Mouse (Mus musculus): ENCODE data around the gene Apbb1. TPM values are rescaled to one million over a fixed set of nuclear protein-coding genes. Genes with fewer than 3 reads are reported as not detected.

The Apbb1 gene
- 35.3 and 39.9 TPM in 2 replicates for polyA plus RNA-seq (2012; rRNA removed)

DNA sequence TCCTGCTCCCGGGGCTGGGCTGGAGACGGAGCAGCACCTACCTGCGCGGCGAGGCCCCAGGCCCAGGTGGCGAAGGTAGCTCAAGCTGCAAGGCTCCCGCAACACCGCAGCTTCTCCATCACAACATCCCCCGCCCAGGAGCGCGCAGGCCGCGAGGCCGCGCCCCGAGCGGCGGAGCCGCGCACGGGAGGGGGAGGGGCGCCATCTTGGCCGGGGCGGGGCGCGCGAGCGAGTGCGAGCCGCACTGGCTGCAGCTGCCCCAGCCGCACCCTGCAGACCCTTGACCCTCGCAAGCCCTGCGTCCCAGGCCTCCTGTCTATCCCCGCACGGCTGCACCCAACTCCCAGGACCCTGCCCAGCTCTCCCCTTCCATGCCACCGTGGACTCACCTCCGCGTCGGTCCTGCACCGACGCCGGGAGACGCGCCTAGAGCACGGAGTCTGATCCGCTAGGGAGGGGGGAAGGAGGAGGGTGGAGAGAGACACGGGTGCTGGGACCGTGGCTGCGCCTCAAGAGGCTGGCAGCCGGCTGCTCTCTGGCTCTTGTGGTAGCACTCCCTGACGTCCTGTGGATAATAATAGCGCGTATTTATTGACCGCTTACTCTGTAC, at the start of gene Apbb1:
TSS of gene Apbb1 (minus strand) at position 560 of the 610 bp plus-strand sequence.

GRCm38 (mm10) chr7:105554212-105554942, 27.1 kb downstream of the Apbb1 start, which contains the start of gene Smpd1:
Smpd1 (plus strand) TSS chr7:105554360.

Other genes with a start within 250 kb of the Apbb1 start
- not detected in 2 replicates for gene Olfr690, start 247.5 kb downstream of the Apbb1 start, polyA plus RNA-seq (2012; rRNA removed)
- gene Olfr691, start 239.4 kb downstream of the Apbb1 start, polyA plus RNA-seq (2012; rRNA removed): not detected in 2 replicates
- gene Olfr692, start 213.4 kb downstream of the Apbb1 start, polyA plus RNA-seq (2012; rRNA removed): not detected in 2 replicates
- gene Gm5901, start 206.6 kb downstream of the Apbb1 start, polyA plus RNA-seq (2012; rRNA removed): not detected in 2 replicates
- gene Fam160a2, start 181.6 kb downstream of the Apbb1 start, polyA plus RNA-seq (2012; rRNA removed): 23.6 and 28.1 TPM in 2 replicates
- 0.05 and 0.08 TPM in 2 replicates for gene Cnga4, start 177.1 kb downstream of the Apbb1 start, polyA plus RNA-seq (2012; rRNA removed)
- gene Cckbr, start 155.9 kb downstream of the Apbb1 start, polyA plus RNA-seq (2012; rRNA removed): 3.0 and 3.6 TPM in 2 replicates
- gene Cavin3, start 99.4 kb downstream of the Apbb1 start, polyA plus RNA-seq (2012; rRNA removed): 51.6 and 102 TPM in 2 replicates
- gene Smpd1, start 27.3 kb downstream of the Apbb1 start, polyA plus RNA-seq (2012; rRNA removed): 45.5 and 63.9 TPM in 2 replicates
- gene Hpx, start 18.5 kb upstream of the Apbb1 start, polyA plus RNA-seq (2012; rRNA removed): 0.58 and 1.5 TPM in 2 replicates
- 17.6 and 30.9 TPM in 2 replicates for gene Trim3, start 51.9 kb upstream of the Apbb1 start, polyA plus RNA-seq (2012; rRNA removed)
- 64.7 and 105 TPM in 2 replicates for gene Timm10b, start 58.4 kb upstream of the Apbb1 start, polyA plus RNA-seq (2012; rRNA removed)
- gene Arfip2, start 58.8 kb upstream of the Apbb1 start, polyA plus RNA-seq (2012; rRNA removed): 39.1 and 41.6 TPM in 2 replicates
- 277 and 457 TPM in 2 replicates for gene Gm45799, start 58.9 kb upstream of the Apbb1 start, polyA plus RNA-seq (2012; rRNA removed)
- gene Dnhd1, start 69.2 kb upstream of the Apbb1 start, polyA plus RNA-seq (2012; rRNA removed): 0.15 and 0.43 TPM in 2 replicates
- gene Ilk, start 154.9 kb upstream of the Apbb1 start, polyA plus RNA-seq (2012; rRNA removed): 58.7 and 59.1 TPM in 2 replicates
- 2.7 and 2.9 TPM in 2 replicates for gene Rrp8, start 155.7 kb upstream of the Apbb1 start, polyA plus RNA-seq (2012; rRNA removed)
- gene Taf10, start 162.7 kb upstream of the Apbb1 start, polyA plus RNA-seq (2012; rRNA removed): 248 and 466 TPM in 2 replicates
- 51.2 and 91.5 TPM in 2 replicates for gene Tpp1, start 170.6 kb upstream of the Apbb1 start, polyA plus RNA-seq (2012; rRNA removed)
- 3.3 and 3.4 TPM in 2 replicates for gene Dchs1, start 206.0 kb upstream of the Apbb1 start, polyA plus RNA-seq (2012; rRNA removed)
- gene Mrpl17, start 229.4 kb upstream of the Apbb1 start, polyA plus RNA-seq (2012; rRNA removed): 111 and 124 TPM in 2 replicates